Mouse (Mus musculus) sigmoid colon, adult 10 weeks (tissue): Measurements from ENCODE around the gene Prim2. TPM values are rescaled to one million over a fixed set of nuclear protein-coding genes. Genes with fewer than 3 reads are reported as not detected.

Experiments used
- polyA plus RNA-seq: library from polyadenylated mRNA; stranded (reverse); fragments of 350-450 nt; fragmentation: Illumina TruSeq; extraction: RNeasy Lipid Tissue Mini Kit (QIAGEN cat#74804); gene quantifications from one replicate; pipeline ENCODE4 v1.2.3, GENCODE M21; 2014; ENCODE audit warnings: low read depth, low replicate concordance

The Prim2 gene
- 6.5 TPM for polyA plus RNA-seq

GRCm38 (mm10) chr1:33669708-33670141, at the start of gene Prim2:
Gene Prim2, minus strand, starts transcription at chr1:33669795.

Other genes with a start within 250 kb of the Prim2 start
- gene Rab23, start 50.1 kb upstream of the Prim2 start, polyA plus RNA-seq: 29.1 TPM
- gene Bag2, start 88.0 kb upstream of the Prim2 start, polyA plus RNA-seq: 23.2 TPM
- 45.6 TPM for gene Zfp451, start 144.8 kb upstream of the Prim2 start, polyA plus RNA-seq
- gene Bend6, start 238.0 kb upstream of the Prim2 start, polyA plus RNA-seq: 2.4 TPM
- gene Dst, start 238.4 kb upstream of the Prim2 start, polyA plus RNA-seq: 78.0 TPM